In the genomic region with DNA sequence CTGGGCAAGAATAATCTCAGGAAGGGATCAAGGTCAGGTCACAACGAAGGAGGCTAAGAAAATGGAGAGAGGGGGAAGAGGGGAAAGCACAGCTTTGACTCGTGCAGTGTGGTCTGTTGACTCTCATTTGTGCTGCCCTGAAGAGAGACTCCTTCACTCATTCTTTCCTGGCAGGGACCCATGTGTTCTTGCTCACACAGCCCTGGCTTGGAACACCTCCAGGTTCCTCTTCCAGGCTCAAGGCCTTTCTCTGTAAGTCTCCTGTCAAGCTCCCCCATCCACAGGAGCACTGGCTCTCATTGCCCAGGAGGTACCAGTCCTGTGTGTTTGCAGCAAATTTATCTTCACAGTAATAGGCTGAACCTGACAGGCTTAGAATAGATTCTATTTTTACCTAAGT, we compare ENCODE assay signal across 9 mouse cellular contexts. TPM values are rescaled to one million over a fixed set of nuclear protein-coding genes. Genes with fewer than 3 reads are reported as not detected.
DNase-seq lines count a peak whose midpoint lies in the region; ATAC-seq lines count a peak whose summit lies in the region.
"Had no signal": no experiment of that assay in that cellular context is flagged by ENCODE, and none has a peak within 500 bp of the region (broad histone marks: within the 10 kb centered on the region; RNA-seq: fewer than 3 reads in every experiment).

No protein-coding gene starts in this region.

- no peak overlapping the region for H3K4me3 ChIP-seq in neural tube, embryonic 15.5 days (replicated peaks)
- H3K4me3 ChIP-seq: erythroblast, embryonic 14.5 days had no signal

- DNase-seq in ovary, adult 18-20 months (ENCODE audit: low spot score) = peak; percentile 80
- no peak for DNase-seq in ovary, postnatal 10 days (ENCODE audit: low spot score)
- DNase-seq in cerebellum, postnatal 10 days = peak; percentile 70 to 76
- peak; percentile 43 to 56 for DNase-seq in heart, postnatal 14 days
- DNase-seq in testis, postnatal 10 days (ENCODE audit: low spot score) = peak; percentile 68
- no peak for DNase-seq in frontal cortex, postnatal 36 days (ENCODE audit: low spot score in 2 of 2)
- no peak for DNase-seq in yolk sac, embryonic 10.5 days (ENCODE audit: low spot score)

- intact Hi-C loops in heart, postnatal 14 days (cut with DNase I) = no loop called here

- H3K4me2 ChIP-seq in neural tube, embryonic 15.5 days = no peak overlapping the region

- no peaks in the 10 kb centered on the region for H3K36me3 ChIP-seq in neural tube, embryonic 15.5 days

- WGBS in neural tube, embryonic 15.5 days = 62% methylated on average over 2 of the region's 2 CpGs

- no peak overlapping the region for H3K9ac ChIP-seq in neural tube, embryonic 15.5 days (replicated peaks)

- no peak for ATAC-seq in neural tube, embryonic 15.5 days (ENCODE audit: low FRiP score)

- no peaks in the 10 kb centered on the region for H3K27me3 ChIP-seq in neural tube, embryonic 15.5 days (replicated peaks)

- no peak overlapping the region for H3K27ac ChIP-seq in neural tube, embryonic 15.5 days (replicated peaks)

- H3K9me3 ChIP-seq in neural tube, embryonic 15.5 days (replicated peaks) = no peaks in the 10 kb centered on the region

- H3K4me1 ChIP-seq in neural tube, embryonic 15.5 days = no peaks in the 10 kb centered on the region

RNA-seq across cellular contexts. Expression of gene Neb, which starts 7.2 kb away (rescaled TPM):
- 1 to 10 TPM; 2.5 to 2.8 TPM for total RNA-seq in heart, postnatal 14 days (2021)
- 10.7 and 12.4 TPM in 2 replicates for polyA plus RNA-seq in neural tube, embryonic 15.5 days (2015; fragmentation: Nextera tagmentation; extraction: Ambion mirVana)
- polyA plus RNA-seq: erythroblast, embryonic 14.5 days had no signal

RNA-seq across cellular contexts. Expression of gene Arl5a, which starts 53.6 kb away (rescaled TPM):
- total RNA-seq in heart, postnatal 14 days (2021) = 10 to 100 TPM; 33.6 to 36.4 TPM
- polyA plus RNA-seq in neural tube, embryonic 15.5 days (2015; fragmentation: Nextera tagmentation; extraction: Ambion mirVana) = 34.5 and 37.6 TPM in 2 replicates

Comparison
In these comparisons a context has a peak if more than half of its experiments do, and no peak if none do; other contexts are left out.
1. DNase-seq: peak in ovary, adult 18-20 months (single experiment), cerebellum, postnatal 10 days (2 of 2), heart, postnatal 14 days (2 of 2) and testis, postnatal 10 days (single experiment); none in ovary, postnatal 10 days (single experiment), frontal cortex, postnatal 36 days (0 of 2) and yolk sac, embryonic 10.5 days (single experiment).